Mouse (Mus musculus): ENCODE results near the gene Hoxd13. TPM values are rescaled to one million over a fixed set of nuclear protein-coding genes. Genes with fewer than 3 reads are reported as not detected.

Gene Hoxd13
- not detected in 2 replicates for polyA plus RNA-seq (2014; fragmentation: Nextera tagmentation; extraction: Ambion mirVana)

- peaks cover 95% of the 10 kb centered on the region for H3K27me3 ChIP-seq (ENCODE audit: control insufficient read depth, insufficient read depth, low read length)
- no peak for DNase-seq (ENCODE audit: low spot score, missing footprints)
Observed at GRCm38 (mm10) chr2:74667842-74668357, at the start of gene Hoxd13. Hoxd13 (plus strand) TSS chr2:74668310.

DNA sequence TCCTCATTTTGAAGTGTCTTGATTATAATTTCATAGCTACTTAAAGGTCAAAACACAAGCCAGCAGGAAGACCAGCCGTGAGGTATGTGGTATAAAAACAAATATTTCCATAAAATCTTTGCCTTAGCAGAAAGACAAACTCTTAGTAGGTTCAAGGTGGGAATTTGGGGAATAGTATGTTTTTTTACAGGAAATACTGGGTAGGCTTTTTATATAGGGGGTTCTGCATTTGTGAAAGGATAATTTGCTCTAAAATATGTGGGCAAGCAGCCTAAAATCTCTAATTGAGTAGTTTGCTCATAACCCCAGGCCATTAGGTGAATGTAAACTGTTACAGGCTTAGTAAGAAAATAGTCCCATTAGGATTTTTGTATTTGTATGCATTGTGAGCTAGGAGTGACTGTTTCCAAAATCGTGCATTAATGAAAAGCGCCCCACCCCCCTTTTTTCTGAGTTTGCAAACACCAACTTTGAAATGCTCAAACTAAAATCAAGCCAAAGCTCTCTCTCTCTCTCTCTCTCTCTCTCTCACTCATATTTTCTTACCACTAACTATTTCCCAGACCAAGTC, 48.3 kb upstream of the Hoxd13 start:
- Histone ChIP-seq H3K27ac (ENCODE audit: low read depth, low read length) (no peak overlapping the region), H3K4me3 (ENCODE audit: low read depth, low read length) (no peak overlapping the region), H3K9ac (ENCODE audit: low read length) (no peak overlapping the region), H3K4me1 (ENCODE audit: control insufficient read depth, insufficient read depth, low read length) (no peaks in the 10 kb centered on the region), H3K4me2 (no peak overlapping the region), H3K27me3 (ENCODE audit: control insufficient read depth, insufficient read depth, low read length) (no peaks in the 10 kb centered on the region), H3K9me3 (ENCODE audit: control insufficient read depth, low read length) (no peaks in the 10 kb centered on the region), H3K36me3 (ENCODE audit: control insufficient read depth, insufficient read depth, low read length) (no peaks in the 10 kb centered on the region)
- WGBS, result 81% methylated on average over 3 of the region's 3 CpGs
- ATAC-seq (ENCODE audit: low FRiP score) (no peak), DNase-seq (ENCODE audit: low spot score, missing footprints) (no peak)

More at GRCm38 (mm10) chr2:74667842-74668357, at the start of gene Hoxd13:
- peak within 1 kb of the TSS; percentile 52 for H3K4me2 ChIP-seq
- H3K9ac ChIP-seq (ENCODE audit: low read length), result no peak within 1 kb of the TSS
- H3K27ac ChIP-seq (ENCODE audit: low read depth, low read length), result no peak within 1 kb of the TSS
- no peaks in the 10 kb centered on the region for H3K9me3 ChIP-seq (ENCODE audit: control insufficient read depth, low read length)
- peak; percentile 65 for ATAC-seq (ENCODE audit: low FRiP score)
- H3K36me3 ChIP-seq (ENCODE audit: control insufficient read depth, insufficient read depth, low read length), result no peaks in the 10 kb centered on the region
- peaks cover 8% of the 10 kb centered on the region; the same call in 1 of the 2 replicates for H3K4me1 ChIP-seq (ENCODE audit: control insufficient read depth, insufficient read depth, low read length)
- WGBS, result under 1% methylated on average over 21 of the region's 51 CpGs
- peak within 1 kb of the TSS; percentile 34 for H3K4me3 ChIP-seq (ENCODE audit: low read depth, low read length)

DNA sequence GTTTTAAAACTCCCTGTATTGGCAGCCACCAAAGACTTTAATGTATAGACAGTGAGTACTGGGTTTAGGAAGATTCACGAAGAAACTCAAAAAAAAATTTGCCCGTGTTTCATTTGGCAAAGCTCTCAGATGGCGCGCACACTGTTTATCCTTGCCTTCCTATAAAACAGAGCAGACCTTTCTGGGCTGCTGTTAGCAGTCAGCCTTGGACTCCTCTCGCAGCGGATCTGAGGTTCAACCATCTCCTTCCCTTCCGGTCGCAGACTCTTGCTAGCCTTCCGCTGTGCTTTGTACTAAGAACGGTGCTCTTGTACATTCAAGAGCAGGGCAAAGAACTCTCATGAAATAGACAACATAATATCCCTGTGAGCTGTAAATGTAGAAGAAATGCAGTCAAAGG, 47.7 kb upstream of the Hoxd13 start:
- H3K9ac ChIP-seq (ENCODE audit: low read length), result no peak overlapping the region
- WGBS, result 87% methylated on average over 10 of the region's 10 CpGs
- ATAC-seq (ENCODE audit: low FRiP score) (no peak), DNase-seq (ENCODE audit: low spot score, missing footprints) (no peak)
- no peaks in the 10 kb centered on the region for H3K4me1 ChIP-seq (ENCODE audit: control insufficient read depth, insufficient read depth, low read length)
- no peak overlapping the region for H3K27ac ChIP-seq (ENCODE audit: low read depth, low read length)
- no peaks in the 10 kb centered on the region for H3K27me3 ChIP-seq (ENCODE audit: control insufficient read depth, insufficient read depth, low read length)
- no peaks in the 10 kb centered on the region for H3K36me3 ChIP-seq (ENCODE audit: control insufficient read depth, insufficient read depth, low read length)
- no peaks in the 10 kb centered on the region for H3K9me3 ChIP-seq (ENCODE audit: control insufficient read depth, low read length)
- H3K4me3 ChIP-seq (ENCODE audit: low read depth, low read length), result no peak overlapping the region
- no peak overlapping the region for H3K4me2 ChIP-seq

- Histone ChIP-seq H3K27me3 (ENCODE audit: control insufficient read depth, insufficient read depth, low read length) (no peaks in the 10 kb centered on the region), H3K4me3 (ENCODE audit: low read depth, low read length) (no peak overlapping the region), H3K4me1 (ENCODE audit: control insufficient read depth, insufficient read depth, low read length) (no peaks in the 10 kb centered on the region), H3K27ac (ENCODE audit: low read depth, low read length) (no peak overlapping the region), H3K9me3 (ENCODE audit: control insufficient read depth, low read length) (no peaks in the 10 kb centered on the region), H3K9ac (ENCODE audit: low read length) (no peak overlapping the region), H3K4me2 (no peak overlapping the region), H3K36me3 (ENCODE audit: control insufficient read depth, insufficient read depth, low read length) (no peaks in the 10 kb centered on the region)
- 69% methylated on average over 4 of the region's 4 CpGs for WGBS
- DNase-seq (ENCODE audit: low spot score, missing footprints) (peak; percentile 47), ATAC-seq (ENCODE audit: low FRiP score) (no peak)
Observed at GRCm38 (mm10) chr2:74635412-74635811, 32.7 kb upstream of the Hoxd13 start.

DNA sequence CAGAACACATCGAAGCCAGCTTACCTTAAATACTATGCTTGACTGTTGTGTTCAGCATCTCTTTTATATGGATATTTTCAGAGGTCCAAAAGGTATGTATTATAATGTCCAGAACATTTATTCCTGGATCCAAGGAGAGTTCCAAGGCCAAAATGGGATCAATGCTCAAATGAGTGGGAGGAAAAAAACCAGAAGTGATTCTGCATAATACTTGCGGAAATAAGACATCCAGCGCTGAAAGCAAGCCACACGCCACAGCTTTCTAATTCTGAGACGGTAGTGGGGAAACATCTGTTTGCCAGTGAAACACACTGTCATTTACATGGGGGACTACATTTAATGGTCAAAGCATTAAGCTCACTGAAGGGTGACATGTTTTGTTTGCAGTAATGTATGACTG, 25.7 kb upstream of the Hoxd13 start:
- Histone ChIP-seq H3K36me3 (ENCODE audit: control insufficient read depth, insufficient read depth, low read length) (no peaks in the 10 kb centered on the region), H3K9me3 (ENCODE audit: control insufficient read depth, low read length) (no peaks in the 10 kb centered on the region), H3K4me2 (no peak overlapping the region), H3K4me3 (ENCODE audit: low read depth, low read length) (no peak overlapping the region), H3K9ac (ENCODE audit: low read length) (no peak overlapping the region), H3K27ac (ENCODE audit: low read depth, low read length) (no peak overlapping the region), H3K4me1 (ENCODE audit: control insufficient read depth, insufficient read depth, low read length) (no peaks in the 10 kb centered on the region), H3K27me3 (ENCODE audit: control insufficient read depth, insufficient read depth, low read length) (peaks cover 30% of the 10 kb centered on the region)
- DNase-seq (ENCODE audit: low spot score, missing footprints) (peak; percentile 62), ATAC-seq (ENCODE audit: low FRiP score) (no peak)
- 72% methylated on average over 5 of the region's 5 CpGs for WGBS

DNA sequence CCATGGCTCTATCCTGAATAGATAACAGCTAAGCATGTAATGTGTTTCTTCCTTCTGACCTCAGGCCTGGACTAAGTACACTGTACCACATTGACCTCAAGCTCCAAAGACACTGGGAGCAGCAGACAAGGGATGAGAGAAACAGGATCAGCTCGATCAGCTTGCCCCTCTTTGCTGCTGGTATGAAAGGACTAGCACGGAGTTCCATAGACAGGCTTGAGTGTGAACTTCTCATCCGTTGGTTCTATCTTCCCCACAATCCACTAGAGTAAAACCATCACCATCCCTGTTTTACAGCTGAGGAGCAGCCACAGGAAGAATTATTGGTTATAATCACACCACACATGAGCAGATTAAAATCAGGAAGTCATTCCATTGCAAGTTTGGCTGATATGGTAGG, 22.5 kb upstream of the Hoxd13 start:
- Histone ChIP-seq H3K4me1 (ENCODE audit: control insufficient read depth, insufficient read depth, low read length) (no peaks in the 10 kb centered on the region), H3K27ac (ENCODE audit: low read depth, low read length) (no peak overlapping the region), H3K27me3 (ENCODE audit: control insufficient read depth, insufficient read depth, low read length) (peaks cover 62% of the 10 kb centered on the region), H3K4me3 (ENCODE audit: low read depth, low read length) (no peak overlapping the region), H3K9me3 (ENCODE audit: control insufficient read depth, low read length) (no peaks in the 10 kb centered on the region), H3K36me3 (ENCODE audit: control insufficient read depth, insufficient read depth, low read length) (no peaks in the 10 kb centered on the region), H3K4me2 (no peak overlapping the region), H3K9ac (ENCODE audit: low read length) (no peak overlapping the region)
- peak; percentile 73 for DNase-seq (ENCODE audit: low spot score, missing footprints)
- WGBS, result 73% methylated on average over 3 of the region's 3 CpGs
- no peak for ATAC-seq (ENCODE audit: low FRiP score)

GRCm38 (mm10) chr2:74647082-74647864, 20.8 kb upstream of the Hoxd13 start:
- DNase-seq (ENCODE audit: low spot score, missing footprints) (peak; percentile 85), ATAC-seq (ENCODE audit: low FRiP score) (no peak)
- Histone ChIP-seq H3K9me3 (ENCODE audit: control insufficient read depth, low read length) (no peaks in the 10 kb centered on the region), H3K9ac (ENCODE audit: low read length) (no peak overlapping the region), H3K36me3 (ENCODE audit: control insufficient read depth, insufficient read depth, low read length) (no peaks in the 10 kb centered on the region), H3K27me3 (ENCODE audit: control insufficient read depth, insufficient read depth, low read length) (peaks cover 77% of the 10 kb centered on the region), H3K4me1 (ENCODE audit: control insufficient read depth, insufficient read depth, low read length) (no peaks in the 10 kb centered on the region), H3K4me2 (no peak overlapping the region), H3K4me3 (ENCODE audit: low read depth, low read length) (no peak overlapping the region), H3K27ac (ENCODE audit: low read depth, low read length) (no peak overlapping the region)
- 14% methylated on average over 7 of the region's 7 CpGs for WGBS

DNA sequence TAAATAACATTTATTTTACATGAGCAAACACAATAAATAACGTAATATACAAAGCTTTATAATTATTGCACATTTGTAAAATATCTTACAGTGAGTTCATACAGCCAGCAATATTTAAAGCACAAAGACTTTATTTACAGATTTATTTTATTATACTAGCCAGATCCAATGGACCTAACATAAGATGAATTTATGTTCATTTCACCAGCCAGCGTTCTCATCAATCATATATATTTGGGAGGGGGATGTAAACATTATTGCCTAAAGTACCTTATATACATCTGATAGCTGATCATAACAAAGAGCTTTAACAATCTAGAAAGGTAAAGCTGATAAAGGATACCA, 15.1 kb upstream of the Hoxd13 start:
- Histone ChIP-seq H3K27ac (ENCODE audit: low read depth, low read length) (no peak overlapping the region), H3K27me3 (ENCODE audit: control insufficient read depth, insufficient read depth, low read length) (peaks cover 88% of the 10 kb centered on the region), H3K9me3 (ENCODE audit: control insufficient read depth, low read length) (no peaks in the 10 kb centered on the region), H3K4me1 (ENCODE audit: control insufficient read depth, insufficient read depth, low read length) (peaks cover 4% of the 10 kb centered on the region; the same call in 1 of the 2 replicates), H3K4me3 (ENCODE audit: low read depth, low read length) (no peak overlapping the region), H3K36me3 (ENCODE audit: control insufficient read depth, insufficient read depth, low read length) (no peaks in the 10 kb centered on the region), H3K9ac (ENCODE audit: low read length) (no peak overlapping the region), H3K4me2 (no peak overlapping the region)
- DNase-seq (ENCODE audit: low spot score, missing footprints) (peak; percentile 91), ATAC-seq (ENCODE audit: low FRiP score) (no peak)
- WGBS, result 41% methylated on average over 2 of the region's 2 CpGs

GRCm38 (mm10) chr2:74653781-74654535, 14.2 kb upstream of the Hoxd13 start:
- Histone ChIP-seq H3K27me3 (ENCODE audit: control insufficient read depth, insufficient read depth, low read length) (peaks cover 88% of the 10 kb centered on the region), H3K36me3 (ENCODE audit: control insufficient read depth, insufficient read depth, low read length) (no peaks in the 10 kb centered on the region), H3K4me1 (ENCODE audit: control insufficient read depth, insufficient read depth, low read length) (peaks cover 4% of the 10 kb centered on the region; the same call in 1 of the 2 replicates), H3K4me2 (no peak overlapping the region), H3K4me3 (ENCODE audit: low read depth, low read length) (no peak overlapping the region), H3K27ac (ENCODE audit: low read depth, low read length) (no peak overlapping the region), H3K9me3 (ENCODE audit: control insufficient read depth, low read length) (no peaks in the 10 kb centered on the region), H3K9ac (ENCODE audit: low read length) (no peak overlapping the region)
- 11% methylated on average over 17 of the region's 17 CpGs for WGBS
- ATAC-seq (ENCODE audit: low FRiP score) (no peak), DNase-seq (ENCODE audit: low spot score, missing footprints) (peak; percentile 94)
